In the genomic region with DNA sequence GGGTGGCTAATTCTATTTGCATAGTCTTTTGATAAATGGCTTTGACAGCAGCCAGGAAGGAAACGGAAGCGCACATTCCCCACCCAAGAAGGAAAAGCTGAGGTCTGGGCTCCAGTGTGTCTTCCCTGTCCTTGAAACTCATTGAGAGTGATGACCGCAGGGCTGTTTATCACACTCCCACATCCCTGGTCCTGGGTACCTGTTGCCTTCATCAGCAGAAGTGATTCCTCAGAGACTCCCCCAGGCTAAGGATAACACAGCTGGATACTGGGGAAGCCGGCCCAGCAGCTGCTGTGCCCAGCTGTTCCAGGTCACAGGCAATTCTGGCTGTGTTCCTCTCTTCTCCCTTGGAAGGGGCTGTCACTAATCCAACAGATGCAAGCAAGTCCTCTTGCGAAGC, we compare ENCODE assay signal across 15 mouse cellular contexts. TPM values are rescaled to one million over a fixed set of nuclear protein-coding genes. Genes with fewer than 3 reads are reported as not detected.
A peak's percentile ranks its signal among the peaks of the same experiment; 100 is the strongest.
DNase-seq lines count a peak whose midpoint lies in the region; ATAC-seq and TF ChIP-seq lines count a peak whose summit lies in the region.
"Had no signal": no experiment of that assay in that cellular context is flagged by ENCODE, and none has a peak within 500 bp of the region (broad histone marks: within the 10 kb centered on the region; RNA-seq: fewer than 3 reads in every experiment).

No protein-coding gene starts in this region.

- H3K9me3 ChIP-seq in heart, embryonic 10.5 days = no peaks in the 10 kb centered on the region
- H3K9me3 ChIP-seq in kidney, postnatal 0 days (replicated peaks; ENCODE audit: low read length) = no peaks in the 10 kb centered on the region
- H3K9me3 ChIP-seq in embryonic facial prominence, embryonic 10.5 days = no peaks in the 10 kb centered on the region
- H3K9me3 ChIP-seq: hindbrain, embryonic 13.5 days; limb, embryonic 15.5 days; liver, embryonic 15.5 days had no signal

- H3K27ac ChIP-seq in heart, embryonic 10.5 days = no peak overlapping the region
- no peak overlapping the region; the same call in 1 of the 2 replicates for H3K27ac ChIP-seq in kidney, postnatal 0 days
- no peak overlapping the region for H3K27ac ChIP-seq in embryonic facial prominence, embryonic 10.5 days (replicated peaks)
- H3K27ac ChIP-seq: hindbrain, embryonic 13.5 days; limb, embryonic 15.5 days; liver, embryonic 15.5 days had no signal

- 39% methylated on average over 5 of the region's 5 CpGs for WGBS in heart, embryonic 10.5 days
- 22% methylated on average over 5 of the region's 5 CpGs for WGBS in kidney, postnatal 0 days
- 43% methylated on average over 5 of the region's 5 CpGs for WGBS in embryonic facial prominence, embryonic 10.5 days

- no peak overlapping the region for H3K9ac ChIP-seq in kidney, postnatal 0 days (ENCODE audit: low read depth, low read length)
- H3K9ac ChIP-seq: hindbrain, embryonic 13.5 days; limb, embryonic 15.5 days; liver, embryonic 15.5 days had no signal

- H3K36me3 ChIP-seq in heart, embryonic 10.5 days = no peaks in the 10 kb centered on the region
- H3K36me3 ChIP-seq in kidney, postnatal 0 days (ENCODE audit: insufficient read depth, low read length) = no peaks in the 10 kb centered on the region
- H3K36me3 ChIP-seq in embryonic facial prominence, embryonic 10.5 days (replicated peaks) = no peaks in the 10 kb centered on the region
- H3K36me3 ChIP-seq: hindbrain, embryonic 13.5 days; limb, embryonic 15.5 days; liver, embryonic 15.5 days had no signal

- no peak for ATAC-seq in kidney, postnatal 0 days (replicated peaks; ENCODE audit: low FRiP score, low read depth)
- ATAC-seq: inflammation-experienced regulatory T-cells, adult 6 months; midbrain, embryonic 16.5 days had no signal

- DNase-seq in heart, adult 11 months = peak; percentile 92
- DNase-seq in heart, embryonic 10.5 days (ENCODE audit: low spot score) = no peak
- DNase-seq in lung, postnatal 10 days = peak; percentile 39
- no peak for DNase-seq in lung, postnatal 14 days
- peak; percentile 64 for DNase-seq in kidney, postnatal 0 days (ENCODE audit: low spot score)
- DNase-seq in spleen, adult 18-20 months = no peak
- no peak for DNase-seq in embryonic facial prominence, embryonic 10.5 days (ENCODE audit: low spot score)
- DNase-seq: cerebellum, adult 11-12 months; cerebellum, postnatal 14 days; right cerebral cortex, postnatal 25 days had no signal

- H3K4me2 ChIP-seq in kidney, postnatal 0 days (ENCODE audit: low read length) = no peak overlapping the region
- H3K4me2 ChIP-seq: hindbrain, embryonic 13.5 days; limb, embryonic 15.5 days; liver, embryonic 15.5 days had no signal

- H3K4me3 ChIP-seq in heart, embryonic 10.5 days = no peak overlapping the region
- no peak overlapping the region for H3K4me3 ChIP-seq in kidney, postnatal 0 days (replicated peaks; ENCODE audit: low read depth, low read length)
- no peak overlapping the region for H3K4me3 ChIP-seq in embryonic facial prominence, embryonic 10.5 days
- H3K4me3 ChIP-seq: hindbrain, embryonic 13.5 days; limb, embryonic 15.5 days; liver, embryonic 15.5 days had no signal

- H3K27me3 ChIP-seq in heart, embryonic 10.5 days (ENCODE audit: insufficient read depth, poor library complexity, severe bottlenecking) = peaks cover 6% of the 10 kb centered on the region
- H3K27me3 ChIP-seq in kidney, postnatal 0 days (ENCODE audit: insufficient read depth, low read length) = no peaks in the 10 kb centered on the region
- peaks cover 36% of the 10 kb centered on the region for H3K27me3 ChIP-seq in embryonic facial prominence, embryonic 10.5 days (replicated peaks; ENCODE audit: low read depth, poor library complexity, severe bottlenecking)
- H3K27me3 ChIP-seq: liver, embryonic 15.5 days had no signal

- peaks cover 12% of the 10 kb centered on the region for H3K4me1 ChIP-seq in heart, embryonic 10.5 days
- 0 out of 2 replicates have a peak, but pooled peaks cover 5% of the 10 kb centered on the region for H3K4me1 ChIP-seq in kidney, postnatal 0 days (replicated peaks; ENCODE audit: insufficient read depth, low read length)
- H3K4me1 ChIP-seq in embryonic facial prominence, embryonic 10.5 days = peaks cover 20% of the 10 kb centered on the region

- no peak for TF ChIP-seq CTCF in kidney, postnatal 0 days (IDR thresholded peaks at IDR 0.05; ENCODE audit: low read depth)

RNA-seq across cellular contexts. Expression of gene Gtf3a, which starts 40.9 kb away (rescaled TPM):
- polyA plus RNA-seq in heart, embryonic 10.5 days (2016; fragmentation: Nextera tagmentation; extraction: Ambion mirVana) = 102 and 125 TPM in 2 replicates
- polyA plus RNA-seq in kidney, postnatal 0 days (2015; fragmentation: Nextera tagmentation; extraction: Ambion mirVana) = 112 TPM in 2 replicates
- 138 and 145 TPM in 2 replicates for polyA plus RNA-seq in embryonic facial prominence, embryonic 10.5 days (2016; fragmentation: Nextera tagmentation; extraction: Ambion mirVana)

RNA-seq across cellular contexts. Expression of gene Mtif3, which starts 56.1 kb away (rescaled TPM):
- polyA plus RNA-seq in heart, embryonic 10.5 days (2016; fragmentation: Nextera tagmentation; extraction: Ambion mirVana) = 20.6 and 22.2 TPM in 2 replicates
- polyA plus RNA-seq in kidney, postnatal 0 days (2015; fragmentation: Nextera tagmentation; extraction: Ambion mirVana) = 30.6 and 32.3 TPM in 2 replicates
- 20.4 and 24.0 TPM in 2 replicates for polyA plus RNA-seq in embryonic facial prominence, embryonic 10.5 days (2016; fragmentation: Nextera tagmentation; extraction: Ambion mirVana)

Comparison
In these comparisons a context has a peak if more than half of its experiments do, and no peak if none do; other contexts are left out.
1. DNase-seq: peak in heart, adult 11 months (single experiment), lung, postnatal 10 days (single experiment) and kidney, postnatal 0 days (single experiment); none in heart, embryonic 10.5 days (single experiment), lung, postnatal 14 days (single experiment), spleen, adult 18-20 months (0 of 2) and embryonic facial prominence, embryonic 10.5 days (single experiment).